Mouse (Mus musculus): Measurements from ENCODE around the gene Ripor3.

DNA sequence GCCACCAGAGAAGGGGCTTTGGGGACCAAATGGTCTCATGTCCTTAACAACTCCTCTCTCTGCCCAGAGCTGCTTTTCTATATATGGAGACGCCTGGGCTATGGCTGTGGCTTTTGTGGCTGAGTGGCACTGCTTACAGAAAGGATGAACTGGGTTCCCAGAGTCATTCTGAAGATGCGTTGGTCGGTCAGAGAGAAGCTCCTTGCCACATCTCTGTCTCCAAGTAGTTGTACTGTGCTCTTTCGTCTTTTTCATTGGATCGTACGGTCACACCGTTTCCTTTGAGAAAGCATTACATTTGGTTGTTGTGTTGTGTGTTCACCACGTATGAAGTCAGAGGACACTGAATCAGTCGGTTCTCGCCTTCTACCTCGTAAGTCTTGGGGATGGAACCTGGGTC, 69.8 kb downstream of the Ripor3 start:
- no peak for TF ChIP-seq POLR2A (IDR thresholded peaks at IDR 0.05; ENCODE audit: insufficient read depth, low read length)
- no peak for TF ChIP-seq CTCF (IDR thresholded peaks at IDR 0.05; ENCODE audit: low read depth, low read length)
- TF ChIP-seq EP300 (IDR thresholded peaks at IDR 0.05; ENCODE audit: insufficient read depth, low read depth, low read length): no peak
